Mouse (Mus musculus) liver, embryonic 16.5 days (tissue): ENCODE data around the gene Gnrhr. TPM values are rescaled to one million over a fixed set of nuclear protein-coding genes. Genes with fewer than 3 reads are reported as not detected.

Source experiments
- ATAC-seq: fragments of 200-750 bp; cut with Nextera tagmentation; 2 replicates; pipeline ENCODE4 v1.8.0; 2017; ENCODE audit warnings: low read depth, mild to moderate bottlenecking, moderate number of reproducible peaks, moderate library complexity
- H3K27ac ChIP-seq: fragments of 300-500 bp; sonication (generic); 2 replicates; pipeline ENCODE4 v1.5.1; 2014; ENCODE audit warnings: mild to moderate bottlenecking, low read length
- H3K27me3 ChIP-seq: fragments of 300-500 bp; sonication (generic); 2 replicates; pipeline ENCODE4 v1.6.1; 2014; ENCODE audit warnings: low read depth, low read length, mixed read lengths; ENCODE audit not compliant: control insufficient read depth, insufficient read depth
- H3K36me3 ChIP-seq: fragments of 300-500 bp; sonication (generic); 2 replicates; pipeline ENCODE4 v1.6.1; 2014; ENCODE audit warnings: mild to moderate bottlenecking; ENCODE audit not compliant: control insufficient read depth, insufficient read depth
- H3K4me1 ChIP-seq: fragments of 300-500 bp; sonication (generic); 2 replicates; pipeline ENCODE4 v1.6.1; 2014; ENCODE audit warnings: low read depth, low read length, mixed read lengths; ENCODE audit not compliant: control insufficient read depth
- H3K4me2 ChIP-seq: fragments of 300-500 bp; sonication (generic); 2 replicates; pipeline ENCODE4 v1.6.1; 2014; ENCODE audit warnings: low read depth, low read length, mixed read lengths
- H3K4me3 ChIP-seq: fragments of 300-500 bp; sonication (generic); 2 replicates; pipeline ENCODE4 v1.5.1; 2014; ENCODE audit warnings: low read depth, mild to moderate bottlenecking, low read length
- H3K9ac ChIP-seq: fragments of 300-500 bp; sonication (generic); 2 replicates; pipeline ENCODE4 v1.6.1; 2014; ENCODE audit warnings: low read depth, low read length
- H3K9me3 ChIP-seq: fragments of 300-500 bp; sonication (generic); replicated peaks from 2 replicates; pipeline ENCODE4 v1.6.1; 2016; ENCODE audit warnings: low read length; ENCODE audit not compliant: control insufficient read depth
- WGBS: fragments of 180-500 bp; shearing (Covaris S2); extraction: QIAGEN DNeasy Blood & Tissue Kit; methylation state at CpG from one replicate; pipeline ENCODE4 v1.1.7; 2014; ENCODE audit not compliant: insufficient replicate concordance; 5-methylcytosine and 5-hydroxymethylcytosine counted together
- polyA plus RNA-seq: library from polyadenylated mRNA; unstranded; fragments of >200 nt; fragmentation: Nextera tagmentation; extraction: Ambion mirVana; gene quantifications from 2 replicates; pipeline ENCODE4 v1.2.1, GENCODE M21; 2015

The Gnrhr gene
- polyA plus RNA-seq = not detected in 2 replicates

DNA sequence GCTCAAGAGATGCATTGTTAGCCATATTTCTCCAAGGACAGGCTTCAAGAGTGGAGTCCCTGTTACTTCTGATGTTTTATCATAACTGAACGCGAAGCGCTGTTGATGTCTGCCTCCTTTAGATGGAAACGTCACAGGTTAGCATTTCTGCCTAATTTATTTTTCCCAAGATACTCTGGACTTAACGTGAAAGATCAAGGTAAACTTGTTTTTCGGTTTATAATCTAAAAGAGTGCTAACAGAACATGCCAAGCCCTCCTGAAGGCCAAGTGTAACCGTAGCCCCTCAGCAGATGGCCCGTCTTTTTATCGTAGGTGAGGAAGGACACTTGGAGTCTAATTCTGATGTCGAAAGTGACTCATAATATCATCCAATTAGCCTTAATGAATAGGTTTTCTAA, at the start of gene Gnrhr:
Gnrhr (minus strand) TSS at position 101 of the 400 bp plus-strand sequence.
- H3K36me3 ChIP-seq = no peaks in the 10 kb centered on the region
- no peaks in the 10 kb centered on the region for H3K9me3 ChIP-seq
- H3K4me2 ChIP-seq = no peak within 1 kb of the TSS
- H3K4me3 ChIP-seq = no peak within 1 kb of the TSS
- no peaks in the 10 kb centered on the region for H3K4me1 ChIP-seq
- H3K27me3 ChIP-seq = no peaks in the 10 kb centered on the region
- no peak within 1 kb of the TSS for H3K27ac ChIP-seq
- H3K9ac ChIP-seq = no peak within 1 kb of the TSS
- WGBS = 74% methylated on average over 10 of the region's 10 CpGs
- ATAC-seq = no peak

- WGBS = 75% methylated on average over 11 of the region's 11 CpGs
Measured at GRCm38 (mm10) chr5:86246559-86246958, 48.9 kb upstream of the Gnrhr start.

DNA sequence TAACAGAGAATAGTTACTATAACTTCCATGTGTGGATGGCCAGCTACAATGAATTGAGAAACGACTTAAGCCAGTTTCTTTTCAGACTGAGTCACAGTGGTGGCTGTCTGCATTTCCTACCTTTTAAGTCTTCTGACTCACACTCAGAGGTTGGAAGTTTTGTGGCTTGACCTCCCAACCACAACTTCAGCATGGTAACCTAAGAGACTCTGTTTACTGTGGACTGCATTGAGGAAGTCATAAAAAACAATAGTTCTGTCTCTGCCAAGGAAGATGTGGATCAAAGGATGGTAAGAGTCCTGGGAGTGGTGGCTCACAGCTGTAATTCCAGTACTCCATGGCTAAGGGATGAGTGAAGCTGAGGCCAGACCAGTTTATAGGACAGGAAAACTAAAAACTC, 47.2 kb upstream of the Gnrhr start:
- H3K4me1 ChIP-seq = no peaks in the 10 kb centered on the region
- no peaks in the 10 kb centered on the region for H3K27me3 ChIP-seq
- H3K4me2 ChIP-seq = no peak overlapping the region
- no peak overlapping the region for H3K9ac ChIP-seq
- no peak for ATAC-seq
- H3K27ac ChIP-seq = no peak overlapping the region
- H3K9me3 ChIP-seq = no peaks in the 10 kb centered on the region
- no peaks in the 10 kb centered on the region for H3K36me3 ChIP-seq
- H3K4me3 ChIP-seq = no peak overlapping the region
- WGBS = 5% methylated on average over 1 of the region's 1 CpGs

More at GRCm38 (mm10) chr5:86246559-86246958, 48.9 kb upstream of the Gnrhr start:
- Histone ChIP-seq H3K9me3 (no peaks in the 10 kb centered on the region), H3K4me2 (no peak overlapping the region), H3K4me3 (no peak overlapping the region), H3K27ac (no peak overlapping the region), H3K4me1 (no peaks in the 10 kb centered on the region), H3K9ac (no peak overlapping the region), H3K36me3 (no peaks in the 10 kb centered on the region), H3K27me3 (no peaks in the 10 kb centered on the region)
- no peak for ATAC-seq

DNA sequence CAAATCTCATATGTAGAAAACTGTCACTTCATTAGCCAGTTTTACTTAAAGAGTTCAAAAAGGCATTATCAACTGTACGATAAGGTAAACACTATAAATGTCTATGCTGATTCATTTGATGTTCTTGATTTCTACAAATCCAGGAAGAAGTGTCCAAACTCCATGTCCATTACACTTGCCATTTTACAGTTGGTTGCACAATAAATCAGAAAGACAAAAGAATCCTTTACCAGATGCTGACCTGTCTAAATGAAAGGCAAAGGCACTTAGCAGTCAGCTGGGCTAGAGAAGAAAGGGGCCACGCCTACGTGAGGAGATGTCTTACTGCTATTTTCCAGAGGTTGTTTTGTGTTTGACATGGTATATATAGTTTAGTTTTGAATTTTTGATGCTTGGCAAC, 46.6 kb upstream of the Gnrhr start:
- H3K9ac ChIP-seq = no peak overlapping the region
- no peaks in the 10 kb centered on the region for H3K4me1 ChIP-seq
- H3K27ac ChIP-seq = no peak overlapping the region
- no peak overlapping the region for H3K4me2 ChIP-seq
- H3K9me3 ChIP-seq = no peaks in the 10 kb centered on the region
- H3K4me3 ChIP-seq = no peak overlapping the region
- no peaks in the 10 kb centered on the region for H3K36me3 ChIP-seq
- ATAC-seq = no peak
- 64% methylated on average over 3 of the region's 3 CpGs for WGBS
- H3K27me3 ChIP-seq = no peaks in the 10 kb centered on the region

DNA sequence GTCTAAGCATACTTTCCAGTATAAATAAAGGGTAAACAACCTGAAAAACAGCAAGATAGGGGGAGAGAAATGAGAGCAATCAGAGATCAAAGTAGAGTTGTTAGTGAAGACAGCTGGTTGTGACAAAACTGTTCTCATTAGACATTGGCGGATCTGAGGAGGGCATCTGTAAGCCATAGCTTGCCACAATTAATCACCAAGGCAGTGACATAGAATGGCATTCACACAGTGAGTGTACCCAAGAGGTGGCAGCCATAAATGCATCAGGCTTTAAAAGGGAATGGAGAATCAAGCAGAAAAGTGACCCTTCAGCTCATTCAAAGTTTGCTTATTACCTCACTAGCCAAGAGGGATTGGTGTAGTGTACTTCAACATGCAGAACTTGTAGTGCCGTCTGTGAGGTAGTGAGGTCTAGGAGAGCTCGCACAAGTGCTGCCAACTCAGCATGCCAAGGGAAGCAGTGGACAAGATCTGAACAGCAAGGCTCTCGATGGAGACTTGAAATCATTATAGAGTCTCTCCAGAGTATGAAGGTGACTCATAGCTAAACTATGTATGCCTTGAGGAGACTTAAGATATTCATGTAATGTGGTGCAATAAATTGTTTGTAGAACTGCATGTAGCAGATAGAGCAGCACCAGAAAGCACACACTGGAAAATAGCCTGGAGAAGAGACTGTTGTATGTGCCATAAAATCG, 29.6 kb upstream of the Gnrhr start:
- no peaks in the 10 kb centered on the region for H3K4me1 ChIP-seq
- 61% methylated on average over 5 of the region's 5 CpGs for WGBS

GRCm38 (mm10) chr5:86191356-86191755, 6.3 kb downstream of the Gnrhr start:
- Histone ChIP-seq H3K4me3 (no peak overlapping the region), H3K9ac (no peak overlapping the region), H3K9me3 (no peaks in the 10 kb centered on the region), H3K4me1 (no peaks in the 10 kb centered on the region), H3K27me3 (no peaks in the 10 kb centered on the region), H3K36me3 (no peaks in the 10 kb centered on the region), H3K4me2 (no peak overlapping the region), H3K27ac (no peak overlapping the region)
- 11% methylated on average over 4 of the region's 4 CpGs for WGBS
- ATAC-seq = no peak

More for the DNA sequence above, 29.6 kb upstream of the Gnrhr start:
- Histone ChIP-seq H3K4me2 (no peak overlapping the region), H3K9me3 (no peaks in the 10 kb centered on the region), H3K36me3 (no peaks in the 10 kb centered on the region), H3K9ac (no peak overlapping the region), H3K27me3 (no peaks in the 10 kb centered on the region), H3K27ac (no peak overlapping the region), H3K4me3 (no peak overlapping the region)
- no peak for ATAC-seq

DNA sequence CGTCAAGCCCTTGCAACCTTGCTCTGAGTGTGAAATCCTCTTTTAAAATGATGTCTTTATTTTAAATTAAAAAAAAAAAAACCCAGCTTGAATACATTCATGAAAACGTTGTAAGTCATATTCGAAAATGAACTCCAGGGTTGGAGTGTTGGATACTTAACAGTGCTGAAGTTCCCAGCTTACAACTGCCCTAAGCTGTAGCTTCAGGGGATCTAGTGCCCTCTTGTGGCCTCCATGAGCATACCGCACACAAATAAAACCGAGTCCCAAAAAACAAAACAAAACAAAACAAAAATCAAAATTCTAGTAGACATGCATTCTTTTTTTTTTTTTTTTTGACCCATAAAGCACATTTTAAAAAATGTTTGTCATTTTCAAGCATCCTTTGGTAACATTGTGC, 6.9 kb downstream of the Gnrhr start:
- 19% methylated on average over 5 of the region's 5 CpGs for WGBS
- no peak for ATAC-seq
- H3K4me3 ChIP-seq = no peak overlapping the region
- no peaks in the 10 kb centered on the region for H3K27me3 ChIP-seq
- H3K27ac ChIP-seq = no peak overlapping the region
- no peaks in the 10 kb centered on the region for H3K4me1 ChIP-seq
- no peak overlapping the region for H3K4me2 ChIP-seq
- H3K36me3 ChIP-seq = no peaks in the 10 kb centered on the region
- no peak overlapping the region for H3K9ac ChIP-seq
- H3K9me3 ChIP-seq = no peaks in the 10 kb centered on the region

DNA sequence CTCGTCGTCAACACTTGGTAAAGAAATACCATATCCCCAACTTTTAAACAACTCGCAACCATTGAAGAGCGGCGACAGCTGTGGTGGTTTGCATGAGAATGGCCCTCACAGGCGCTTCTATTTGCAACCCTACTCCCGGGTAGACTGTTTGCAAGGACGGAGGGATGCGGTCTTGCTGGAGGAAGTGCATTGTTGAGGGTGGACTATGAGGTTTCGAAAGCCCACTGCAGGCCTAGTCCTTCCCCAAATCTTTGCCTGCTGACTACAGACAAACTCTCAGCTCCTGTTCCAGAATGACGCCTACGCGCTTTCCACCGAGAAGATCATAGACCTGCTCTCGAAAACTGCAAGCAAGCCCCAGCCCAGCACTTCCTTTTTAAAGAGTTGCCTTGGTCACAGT, 7.4 kb downstream of the Gnrhr start:
- Histone ChIP-seq H3K4me3 (no peak overlapping the region), H3K9me3 (no peaks in the 10 kb centered on the region), H3K27me3 (no peaks in the 10 kb centered on the region), H3K9ac (no peak overlapping the region), H3K27ac (no peak overlapping the region), H3K4me2 (no peak overlapping the region), H3K4me1 (no peaks in the 10 kb centered on the region), H3K36me3 (no peaks in the 10 kb centered on the region)
- 40% methylated on average over 15 of the region's 15 CpGs for WGBS
- no peak for ATAC-seq

GRCm38 (mm10) chr5:86187441-86187840, 10.3 kb downstream of the Gnrhr start:
- WGBS = 50% methylated on average over 6 of the region's 6 CpGs
- H3K4me1 ChIP-seq = no peaks in the 10 kb centered on the region
- ATAC-seq = no peak

More at GRCm38 (mm10) chr5:86187441-86187840, 10.3 kb downstream of the Gnrhr start:
- H3K27ac ChIP-seq = no peak overlapping the region
- H3K27me3 ChIP-seq = no peaks in the 10 kb centered on the region
- H3K4me3 ChIP-seq = no peak overlapping the region
- H3K9me3 ChIP-seq = no peaks in the 10 kb centered on the region
- H3K4me2 ChIP-seq = no peak overlapping the region
- H3K36me3 ChIP-seq = no peaks in the 10 kb centered on the region
- no peak overlapping the region for H3K9ac ChIP-seq
